Mouse (Mus musculus): ENCODE data around the gene Tspear. TPM values are rescaled to one million over a fixed set of nuclear protein-coding genes. Genes with fewer than 3 reads are reported as not detected.
"Not testable (repeated sequence)": the region's sequence is repeated elsewhere in the genome, so short reads cannot be mapped to it uniquely, and the experiment has no call there.

Tspear gene
- polyA plus RNA-seq, 1 experiment: not detected

DNA sequence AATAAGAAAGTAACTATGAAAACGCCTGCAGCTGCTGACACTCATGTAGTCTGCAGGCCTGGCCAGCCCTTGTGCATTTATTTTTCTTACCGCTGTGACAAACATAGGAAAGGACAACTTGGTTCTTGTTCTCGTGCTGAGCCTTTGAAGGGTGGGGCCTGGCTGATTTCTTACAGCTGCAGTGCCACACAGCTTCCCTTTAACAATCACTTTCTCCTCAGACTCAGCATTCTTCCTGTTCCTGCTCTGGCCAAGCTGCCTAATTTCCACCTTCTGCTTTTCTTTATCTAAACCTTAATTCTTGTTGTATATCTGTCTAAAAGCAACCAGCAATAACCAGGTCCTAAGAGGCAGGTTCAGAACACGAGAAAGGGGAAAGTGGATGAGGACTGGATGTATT, 27.4 kb downstream of the Tspear start:
- Histone ChIP-seq H3K27me3 (ENCODE audit: control insufficient read depth, insufficient read depth, insufficient read length) (no peaks in the 10 kb centered on the region), H3K79me2 (ENCODE audit: control insufficient read depth, insufficient read depth) (no peaks in the 10 kb centered on the region), H3K36me3 (ENCODE audit: control insufficient read depth, insufficient read depth) (no peaks in the 10 kb centered on the region), H3K4me2 (ENCODE audit: low read depth) (no peak overlapping the region), H3ac (ENCODE audit: control insufficient read depth, insufficient read length) (no peak overlapping the region), H3K4me3 (no peak overlapping the region)
- TF ChIP-seq E2F4 (IDR thresholded peaks at IDR 0.05; ENCODE audit: insufficient read depth) (no peak), MYOG (IDR thresholded peaks at IDR 0.05; ENCODE audit: control insufficient read depth in 1 of 3, insufficient read depth in 1 of 3, insufficient read length in 2 of 3, low read depth in 2 of 3) (no peak), MAX (IDR thresholded peaks at IDR 0.05; ENCODE audit: low read depth) (no peak), CEBPB (IDR thresholded peaks at IDR 0.05; ENCODE audit: insufficient read depth, poor library complexity, severe bottlenecking) (no peak), POLR2A (IDR thresholded peaks at IDR 0.05; ENCODE audit: insufficient read length, low read depth) (no peak)

DNA sequence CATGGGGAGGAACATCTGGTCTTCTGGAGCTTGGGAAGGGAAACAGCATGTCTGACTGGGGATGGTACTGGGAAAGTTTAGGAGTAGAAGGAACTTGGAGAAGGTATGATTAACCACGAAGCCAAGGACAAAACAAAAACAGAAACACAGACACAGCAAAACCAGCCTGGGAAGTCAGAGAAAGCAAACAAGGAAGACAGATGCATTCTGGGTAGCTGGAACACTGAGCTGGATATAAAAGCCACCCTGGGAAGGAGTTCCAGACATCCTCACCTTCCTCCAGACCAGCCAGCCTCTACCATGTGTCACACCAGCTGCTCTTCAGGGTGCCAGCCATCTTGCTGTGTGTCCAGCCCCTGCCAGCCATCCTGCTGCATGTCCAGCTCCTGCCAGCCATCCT, 29.1 kb downstream of the Tspear start, which contains the start of gene Gm10142:
Gene Gm10142 (plus strand): TSS at position 301 of the 400 bp plus-strand sequence.
- Histone ChIP-seq H3K36me3 (ENCODE audit: control insufficient read depth, insufficient read depth) (no peaks in the 10 kb centered on the region), H3K79me2 (ENCODE audit: control insufficient read depth, insufficient read depth) (no peaks in the 10 kb centered on the region), H3K27me3 (ENCODE audit: control insufficient read depth, insufficient read depth, insufficient read length) (no peaks in the 10 kb centered on the region), H3K4me2 (ENCODE audit: low read depth) (no peak within 1 kb of the TSS), H3K4me3 (no peak within 1 kb of the TSS), H3ac (ENCODE audit: control insufficient read depth, insufficient read length) (no peak within 1 kb of the TSS)
- no peak for TF ChIP-seq MYOG (IDR thresholded peaks at IDR 0.05; ENCODE audit: control insufficient read depth in 1 of 3, insufficient read depth in 1 of 3, insufficient read length in 2 of 3, low read depth in 2 of 3)
- no peak for TF ChIP-seq E2F4 (IDR thresholded peaks at IDR 0.05; ENCODE audit: insufficient read depth)
- TF ChIP-seq MAX (IDR thresholded peaks at IDR 0.05; ENCODE audit: low read depth): no peak
- no peak for TF ChIP-seq POLR2AphosphoS2 (IDR thresholded peaks at IDR 0.05; ENCODE audit: insufficient read length, low read depth)
- TF ChIP-seq TCF12 (IDR thresholded peaks at IDR 0.05; ENCODE audit: insufficient read depth, poor library complexity, severe bottlenecking): no peak
- TF ChIP-seq POLR2A (IDR thresholded peaks at IDR 0.05; ENCODE audit: insufficient read length, low read depth): no peak
- no peak for TF ChIP-seq MYOD1 (IDR thresholded peaks at IDR 0.05; ENCODE audit: control insufficient read depth in 1 of 3, insufficient read length in 2 of 3, low read depth in 2 of 3)
- no peak for TF ChIP-seq USF1 (IDR thresholded peaks at IDR 0.05; ENCODE audit: low read depth)
- no peak for TF ChIP-seq CEBPB (IDR thresholded peaks at IDR 0.05; ENCODE audit: insufficient read depth, poor library complexity, severe bottlenecking)
- no peak for TF ChIP-seq TCF3 (IDR thresholded peaks at IDR 0.05; ENCODE audit: insufficient read length, low read depth)

DNA sequence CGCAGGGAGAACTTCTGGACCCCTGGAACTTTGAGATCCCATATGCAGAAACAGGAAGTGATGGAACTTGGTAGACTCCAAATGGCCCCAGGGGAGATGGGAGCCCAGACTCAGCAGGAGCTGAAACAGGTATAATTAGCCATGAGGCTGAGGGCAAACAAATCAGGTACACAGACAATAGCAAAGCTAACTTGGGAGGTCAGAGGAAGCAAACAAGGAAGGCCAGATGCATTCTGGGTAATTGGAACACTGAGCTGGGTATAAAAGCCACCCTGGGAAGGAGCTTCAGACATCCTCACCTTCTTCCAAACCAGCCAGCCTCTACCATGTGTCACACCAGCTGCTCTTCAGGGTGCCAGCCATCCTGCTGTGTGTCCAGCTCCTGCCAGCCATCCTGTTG, 33.9 kb downstream of the Tspear start, which contains the start of gene Krtap12-1:
Gene Krtap12-1 (plus strand): TSS at position 301 of the 400 bp plus-strand sequence.
- not testable (repeated sequence) for H3K4me2 ChIP-seq (ENCODE audit: low read depth); H3K36me3 ChIP-seq (ENCODE audit: control insufficient read depth, insufficient read depth); H3K4me3 ChIP-seq; H3K27me3 ChIP-seq (ENCODE audit: control insufficient read depth, insufficient read depth, insufficient read length); H3ac ChIP-seq (ENCODE audit: control insufficient read depth, insufficient read length); H3K79me2 ChIP-seq (ENCODE audit: control insufficient read depth, insufficient read depth)

DNA sequence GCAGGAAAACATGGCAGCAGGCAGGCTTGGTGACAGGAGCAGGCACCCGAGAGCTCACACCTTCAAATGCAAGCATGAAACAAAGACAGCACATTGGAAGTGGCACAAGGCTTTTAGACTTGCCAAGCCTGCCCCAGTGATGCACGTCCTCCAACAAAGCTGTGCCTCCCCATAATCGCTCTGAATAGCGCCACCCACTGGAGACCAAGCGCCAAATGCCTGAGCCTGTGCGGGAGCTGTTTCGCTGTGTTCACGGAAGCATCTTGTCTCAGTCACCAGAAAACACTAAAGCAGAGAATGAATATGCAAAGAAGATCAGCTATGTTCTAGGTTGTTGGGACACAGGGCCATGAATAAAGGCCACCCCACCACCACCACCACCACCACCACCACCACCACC, 38.5 kb downstream of the Tspear start:
- H3ac ChIP-seq (ENCODE audit: control insufficient read depth, insufficient read length): no peak overlapping the region
- no peak overlapping the region for H3K4me3 ChIP-seq
- no peak overlapping the region for H3K4me2 ChIP-seq (ENCODE audit: low read depth)
- no peaks in the 10 kb centered on the region for H3K79me2 ChIP-seq (ENCODE audit: control insufficient read depth, insufficient read depth)
- H3K27me3 ChIP-seq (ENCODE audit: control insufficient read depth, insufficient read depth, insufficient read length): peaks cover 9% of the 10 kb centered on the region
- no peaks in the 10 kb centered on the region for H3K36me3 ChIP-seq (ENCODE audit: control insufficient read depth, insufficient read depth)
- TF ChIP-seq TCF3 (IDR thresholded peaks at IDR 0.05; ENCODE audit: insufficient read length, low read depth) (no peak), MYOD1 (IDR thresholded peaks at IDR 0.05; ENCODE audit: control insufficient read depth in 1 of 3, insufficient read length in 2 of 3, low read depth in 2 of 3) (no peak), SRF (IDR thresholded peaks at IDR 0.05; ENCODE audit: control insufficient read depth, insufficient read length, low read depth) (no peak), POLR2A (IDR thresholded peaks at IDR 0.05; ENCODE audit: insufficient read length, low read depth) (no peak), E2F4 (IDR thresholded peaks at IDR 0.05; ENCODE audit: insufficient read depth) (no peak), REST (IDR thresholded peaks at IDR 0.05; ENCODE audit: insufficient read depth, insufficient read length) (no peak)

DNA sequence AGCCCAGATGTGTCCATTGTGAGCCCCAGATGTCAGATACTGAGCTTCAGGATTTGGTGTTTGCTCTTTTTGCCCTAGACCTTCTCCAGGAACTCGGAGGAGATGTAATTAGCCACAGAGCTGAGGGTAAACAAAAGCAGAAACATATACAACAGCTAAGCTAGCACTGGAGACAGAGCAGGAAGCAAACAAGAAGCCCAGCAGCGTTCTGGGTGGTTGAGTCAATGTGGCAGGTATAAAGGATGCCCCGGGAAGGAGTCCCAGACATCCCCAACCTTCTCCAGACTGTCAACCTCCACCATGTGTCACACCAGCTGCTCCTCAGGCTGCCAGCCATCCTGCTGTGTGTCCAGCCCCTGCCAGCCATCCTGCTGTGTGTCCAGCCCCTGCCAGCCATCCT, 39.8 kb downstream of the Tspear start, which contains the start of gene Gm10100:
Gene Gm10100 (plus strand): TSS at position 301 of the 400 bp plus-strand sequence.
- Histone ChIP-seq H3K27me3 (ENCODE audit: control insufficient read depth, insufficient read depth, insufficient read length) (peaks cover 9% of the 10 kb centered on the region), H3K4me3 (no peak within 1 kb of the TSS), H3ac (ENCODE audit: control insufficient read depth, insufficient read length) (no peak within 1 kb of the TSS), H3K4me2 (ENCODE audit: low read depth) (no peak within 1 kb of the TSS), H3K36me3 (ENCODE audit: control insufficient read depth, insufficient read depth) (no peaks in the 10 kb centered on the region), H3K79me2 (ENCODE audit: control insufficient read depth, insufficient read depth) (no peaks in the 10 kb centered on the region)
- TF ChIP-seq TCF12 (IDR thresholded peaks at IDR 0.05; ENCODE audit: insufficient read depth, poor library complexity, severe bottlenecking) (no peak), MYOG (IDR thresholded peaks at IDR 0.05; ENCODE audit: control insufficient read depth in 1 of 3, insufficient read depth in 1 of 3, insufficient read length in 2 of 3, low read depth in 2 of 3) (no peak), E2F4 (IDR thresholded peaks at IDR 0.05; ENCODE audit: insufficient read depth) (no peak), USF1 (IDR thresholded peaks at IDR 0.05; ENCODE audit: low read depth) (no peak), POLR2AphosphoS2 (IDR thresholded peaks at IDR 0.05; ENCODE audit: insufficient read length, low read depth) (no peak), REST (IDR thresholded peaks at IDR 0.05; ENCODE audit: insufficient read depth, insufficient read length) (no peak), POLR2A (IDR thresholded peaks at IDR 0.05; ENCODE audit: insufficient read length, low read depth) (no peak), MYOD1 (IDR thresholded peaks at IDR 0.05; ENCODE audit: control insufficient read depth in 1 of 3, insufficient read length in 2 of 3, low read depth in 2 of 3) (no peak)

Data from myocyte (in vitro differentiated cells).